Mouse (Mus musculus): ENCODE data around the gene Gm14308. TPM values are rescaled to one million over a fixed set of nuclear protein-coding genes. Genes with fewer than 3 reads are reported as not detected.
"Not testable (repeated sequence)": the region's sequence is repeated elsewhere in the genome, so short reads cannot be mapped to it uniquely, and the experiment has no call there.

Gm14308 gene
- total RNA-seq (2021) = 1 to 10 TPM; 4.8 to 7.9 TPM

- DNase-seq (ENCODE audit: low spot score in 2 of 2); intact Hi-C loops (cut with DNase I): not testable (repeated sequence)
Observed at GRCm38 (mm10) chr2:176636244-176636643, at the start of gene Gm14308. Gene Gm14308 (minus strand): TSS chr2:176636344.

DNA sequence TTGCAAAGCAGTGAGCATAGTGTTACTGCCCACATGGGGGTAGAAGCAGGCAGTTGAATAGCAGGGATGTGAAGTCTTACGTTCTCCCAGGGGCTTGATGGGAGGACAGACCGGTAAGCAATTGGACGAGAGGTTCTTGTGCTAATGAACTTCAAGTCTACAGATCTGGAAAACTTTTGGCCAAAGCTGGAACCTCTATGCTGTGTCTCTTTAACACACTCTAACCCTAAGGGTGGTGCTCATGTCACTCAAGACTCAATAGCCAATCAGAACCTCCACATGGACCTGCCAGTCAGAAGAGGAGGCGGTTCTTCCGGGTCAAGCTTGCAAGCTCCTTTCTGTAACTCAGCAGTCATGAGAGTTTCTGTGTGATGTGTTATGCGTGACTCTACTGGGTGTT is 34.1 kb upstream of the Gm14308 start, which contains the start of gene Zfp973:
TSS of gene Zfp973 (plus strand) at position 301 of the 400 bp plus-strand sequence.
- intact Hi-C loops (cut with DNase I); DNase-seq (ENCODE audit: low spot score in 2 of 2): not testable (repeated sequence)

Other genes starting within 250 kb of the Gm14308 start
- gene Gm14435, start 212.8 kb downstream of the Gm14308 start, total RNA-seq (2021) = 10 to 100 TPM; 11.7 to 13.0 TPM
- gene Gm14434, start 149.6 kb downstream of the Gm14308 start, total RNA-seq (2021) = not detected
- gene Zfp967, start 115.3 kb downstream of the Gm14308 start, total RNA-seq (2021) = not detected
- gene Zfp973, start 34.2 kb upstream of the Gm14308 start, total RNA-seq (2021) = 10 to 100 TPM; 10.8 to 13.4 TPM
- gene Gm14305, start 72.0 kb upstream of the Gm14308 start, total RNA-seq (2021) = 10 to 100 TPM; 30.3 to 31.0 TPM
- gene Gm14295, start 162.3 kb upstream of the Gm14308 start, total RNA-seq (2021) = 10 to 100 TPM; 15.5 to 20.7 TPM
- gene Gm14408, start 194.8 kb upstream of the Gm14308 start, total RNA-seq (2021) = not detected

All from left cerebral cortex, postnatal 25 days (tissue).